Mouse (Mus musculus): ENCODE measurements around the gene Tcf20. TPM values are rescaled to one million over a fixed set of nuclear protein-coding genes. Genes with fewer than 3 reads are reported as not detected.

Gene Tcf20
- polyA plus RNA-seq, 1 experiment: 13.0 TPM

GRCm38 (mm10) chr15:82856652-82857378 lies 130.9 kb downstream of the Tcf20 start:
- Histone ChIP-seq H3K79me2 (ENCODE audit: control insufficient read depth, insufficient read depth) (peaks cover 47% of the 10 kb centered on the region), H3ac (ENCODE audit: control insufficient read depth, insufficient read length, low read depth) (no peak overlapping the region), H3K27me3 (ENCODE audit: control insufficient read depth, insufficient read depth, insufficient read length) (no peaks in the 10 kb centered on the region), H3K4me3 (ENCODE audit: insufficient read depth, poor library complexity, severe bottlenecking) (no peak overlapping the region), H3K79me3 (ENCODE audit: low read depth) (peaks cover 29% of the 10 kb centered on the region), H3K36me3 (ENCODE audit: control insufficient read depth, insufficient read depth) (peaks cover 49% of the 10 kb centered on the region)
- TF ChIP-seq MYOG (IDR thresholded peaks at IDR 0.05; ENCODE audit: control insufficient read depth, extremely low read depth, insufficient read length) (no peak), FOSL1 (IDR thresholded peaks at IDR 0.05; ENCODE audit: insufficient read depth, low read length, poor library complexity, severe bottlenecking) (no peak), CEBPB (IDR thresholded peaks at IDR 0.05; ENCODE audit: low read depth) (no peak), MYOD1 (IDR thresholded peaks at IDR 0.05; ENCODE audit: control insufficient read depth, insufficient read length, low read depth) (no peak)

GRCm38 (mm10) chr15:82856065-82856464 lies 131.6 kb downstream of the Tcf20 start:
- H3K4me3 ChIP-seq (ENCODE audit: insufficient read depth, poor library complexity, severe bottlenecking): no peak overlapping the region
- no peak overlapping the region for H3ac ChIP-seq (ENCODE audit: control insufficient read depth, insufficient read length, low read depth)
- peaks cover 40% of the 10 kb centered on the region for H3K79me2 ChIP-seq (ENCODE audit: control insufficient read depth, insufficient read depth)
- TF ChIP-seq CEBPB (IDR thresholded peaks at IDR 0.05; ENCODE audit: low read depth): no peak
- no peak for TF ChIP-seq MYOG (IDR thresholded peaks at IDR 0.05; ENCODE audit: control insufficient read depth, extremely low read depth, insufficient read length)
- no peak for TF ChIP-seq USF1 (IDR thresholded peaks at IDR 0.05; ENCODE audit: low read depth)
- no peak for TF ChIP-seq MYOD1 (IDR thresholded peaks at IDR 0.05; ENCODE audit: control insufficient read depth, insufficient read length, low read depth)
- TF ChIP-seq MAX (IDR thresholded peaks at IDR 0.05): no peak
- no peak for TF ChIP-seq CTCF (IDR thresholded peaks at IDR 0.05; ENCODE audit: control insufficient read depth, insufficient read depth, insufficient read length)
- TF ChIP-seq FOSL1 (IDR thresholded peaks at IDR 0.05; ENCODE audit: insufficient read depth, low read length, poor library complexity, severe bottlenecking): no peak
- no peaks in the 10 kb centered on the region for H3K27me3 ChIP-seq (ENCODE audit: control insufficient read depth, insufficient read depth, insufficient read length)
- peaks cover 49% of the 10 kb centered on the region for H3K36me3 ChIP-seq (ENCODE audit: control insufficient read depth, insufficient read depth)
- H3K79me3 ChIP-seq (ENCODE audit: low read depth): peaks cover 25% of the 10 kb centered on the region

- Histone ChIP-seq H3ac (ENCODE audit: control insufficient read depth, insufficient read length, low read depth) (no peak overlapping the region), H3K27me3 (ENCODE audit: control insufficient read depth, insufficient read depth, insufficient read length) (no peaks in the 10 kb centered on the region), H3K4me3 (ENCODE audit: insufficient read depth, poor library complexity, severe bottlenecking) (no peak overlapping the region), H3K36me3 (ENCODE audit: control insufficient read depth, insufficient read depth) (peaks cover 39% of the 10 kb centered on the region), H3K79me2 (ENCODE audit: control insufficient read depth, insufficient read depth) (peaks cover 24% of the 10 kb centered on the region), H3K79me3 (ENCODE audit: low read depth) (peaks cover 14% of the 10 kb centered on the region)
- TF ChIP-seq USF1 (IDR thresholded peaks at IDR 0.05; ENCODE audit: low read depth) (no peak), MYOG (IDR thresholded peaks at IDR 0.05; ENCODE audit: control insufficient read depth, extremely low read depth, insufficient read length) (no peak), CEBPB (IDR thresholded peaks at IDR 0.05; ENCODE audit: low read depth) (no peak), FOSL1 (IDR thresholded peaks at IDR 0.05; ENCODE audit: insufficient read depth, low read length, poor library complexity, severe bottlenecking) (no peak)
These were observed 148.5 kb downstream of the Tcf20 start for GRCm38 (mm10) chr15:82839146-82839545.

- peaks cover 6% of the 10 kb centered on the region for H3K36me3 ChIP-seq (ENCODE audit: control insufficient read depth, insufficient read depth)
- H3K4me3 ChIP-seq (ENCODE audit: insufficient read depth, poor library complexity, severe bottlenecking): no peak overlapping the region
- peaks cover 4% of the 10 kb centered on the region for H3K79me3 ChIP-seq (ENCODE audit: low read depth)
- H3ac ChIP-seq (ENCODE audit: control insufficient read depth, insufficient read length, low read depth): no peak overlapping the region
- no peaks in the 10 kb centered on the region for H3K27me3 ChIP-seq (ENCODE audit: control insufficient read depth, insufficient read depth, insufficient read length)
- H3K79me2 ChIP-seq (ENCODE audit: control insufficient read depth, insufficient read depth): peaks cover 41% of the 10 kb centered on the region
- TF ChIP-seq CTCF (IDR thresholded peaks at IDR 0.05; ENCODE audit: control insufficient read depth, insufficient read depth, insufficient read length) (no peak), FOSL1 (IDR thresholded peaks at IDR 0.05; ENCODE audit: insufficient read depth, low read length, poor library complexity, severe bottlenecking) (no peak), MYOG (IDR thresholded peaks at IDR 0.05; ENCODE audit: control insufficient read depth, extremely low read depth, insufficient read length) (no peak), MAX (IDR thresholded peaks at IDR 0.05) (no peak), USF1 (IDR thresholded peaks at IDR 0.05; ENCODE audit: low read depth) (no peak), CEBPB (IDR thresholded peaks at IDR 0.05; ENCODE audit: low read depth) (no peak), MYOD1 (IDR thresholded peaks at IDR 0.05; ENCODE audit: control insufficient read depth, insufficient read length, low read depth) (no peak)
These were observed 157.8 kb downstream of the Tcf20 start for GRCm38 (mm10) chr15:82829917-82830316.

- peaks cover 36% of the 10 kb centered on the region for H3K36me3 ChIP-seq (ENCODE audit: control insufficient read depth, insufficient read depth)
- no peaks in the 10 kb centered on the region for H3K27me3 ChIP-seq (ENCODE audit: control insufficient read depth, insufficient read depth, insufficient read length)
- H3K79me2 ChIP-seq (ENCODE audit: control insufficient read depth, insufficient read depth): peaks cover 35% of the 10 kb centered on the region
- no peaks in the 10 kb centered on the region for H3K79me3 ChIP-seq (ENCODE audit: low read depth)
- no peak overlapping the region for H3ac ChIP-seq (ENCODE audit: control insufficient read depth, insufficient read length, low read depth)
- no peak overlapping the region for H3K4me3 ChIP-seq (ENCODE audit: insufficient read depth, poor library complexity, severe bottlenecking)
- no peak for TF ChIP-seq MAX (IDR thresholded peaks at IDR 0.05)
- no peak for TF ChIP-seq CEBPB (IDR thresholded peaks at IDR 0.05; ENCODE audit: low read depth)
- TF ChIP-seq MYOD1 (IDR thresholded peaks at IDR 0.05; ENCODE audit: control insufficient read depth, insufficient read length, low read depth): no peak
- no peak for TF ChIP-seq MYOG (IDR thresholded peaks at IDR 0.05; ENCODE audit: control insufficient read depth, extremely low read depth, insufficient read length)
- no peak for TF ChIP-seq USF1 (IDR thresholded peaks at IDR 0.05; ENCODE audit: low read depth)
- no peak for TF ChIP-seq CTCF (IDR thresholded peaks at IDR 0.05; ENCODE audit: control insufficient read depth, insufficient read depth, insufficient read length)
- TF ChIP-seq FOSL1 (IDR thresholded peaks at IDR 0.05; ENCODE audit: insufficient read depth, low read length, poor library complexity, severe bottlenecking): no peak
These were observed 161.8 kb downstream of the Tcf20 start for GRCm38 (mm10) chr15:82825866-82826265.

GRCm38 (mm10) chr15:82822347-82822746 lies 165.3 kb downstream of the Tcf20 start:
- no peak overlapping the region for H3ac ChIP-seq (ENCODE audit: control insufficient read depth, insufficient read length, low read depth)
- no peaks in the 10 kb centered on the region for H3K79me3 ChIP-seq (ENCODE audit: low read depth)
- peaks cover 10% of the 10 kb centered on the region for H3K79me2 ChIP-seq (ENCODE audit: control insufficient read depth, insufficient read depth)
- no peak overlapping the region for H3K4me3 ChIP-seq (ENCODE audit: insufficient read depth, poor library complexity, severe bottlenecking)
- TF ChIP-seq FOSL1 (IDR thresholded peaks at IDR 0.05; ENCODE audit: insufficient read depth, low read length, poor library complexity, severe bottlenecking) (no peak), MYOD1 (IDR thresholded peaks at IDR 0.05; ENCODE audit: control insufficient read depth, insufficient read length, low read depth) (no peak), CTCF (IDR thresholded peaks at IDR 0.05; ENCODE audit: control insufficient read depth, insufficient read depth, insufficient read length) (no peak), MAX (IDR thresholded peaks at IDR 0.05) (no peak), MYOG (IDR thresholded peaks at IDR 0.05; ENCODE audit: control insufficient read depth, extremely low read depth, insufficient read length) (no peak), USF1 (IDR thresholded peaks at IDR 0.05; ENCODE audit: low read depth) (no peak), CEBPB (IDR thresholded peaks at IDR 0.05; ENCODE audit: low read depth) (no peak)
- H3K27me3 ChIP-seq (ENCODE audit: control insufficient read depth, insufficient read depth, insufficient read length): no peaks in the 10 kb centered on the region
- peaks cover 43% of the 10 kb centered on the region for H3K36me3 ChIP-seq (ENCODE audit: control insufficient read depth, insufficient read depth)
